Mouse (Mus musculus): ENCODE results near the gene Gm15737. TPM values are rescaled to one million over a fixed set of nuclear protein-coding genes. Genes with fewer than 3 reads are reported as not detected.

Gene Gm15737
- polyA plus RNA-seq, 1 experiment from 2014 or later, result not detected

- no peak for DNase-seq (ENCODE audit: low spot score)
- no peaks in the 10 kb centered on the region for H3K27me3 ChIP-seq (replicated peaks; ENCODE audit: control insufficient read depth, insufficient read depth, low read length)
- no peaks in the 10 kb centered on the region for H3K4me1 ChIP-seq (replicated peaks; ENCODE audit: control insufficient read depth, insufficient read depth, low read length)
- H3K4me3 ChIP-seq (ENCODE audit: low read depth, low read length), result no peak overlapping the region
- no peak for ATAC-seq (replicated peaks; ENCODE audit: low FRiP score)
- no peak overlapping the region for H3K4me2 ChIP-seq
- no peaks in the 10 kb centered on the region for H3K9me3 ChIP-seq (ENCODE audit: control insufficient read depth, low read length)
- no peaks in the 10 kb centered on the region for H3K36me3 ChIP-seq (ENCODE audit: control insufficient read depth, insufficient read depth, low read length)
- H3K9ac ChIP-seq (ENCODE audit: low read depth, low read length), result no peak overlapping the region
- WGBS, result 70% methylated on average over 9 of the region's 9 CpGs
- no peak overlapping the region for H3K27ac ChIP-seq (ENCODE audit: low read depth, low read length)
These were observed 6.6 kb upstream of the Gm15737 start for GRCm38 (mm10) chr6:92862599-92862998.

GRCm38 (mm10) chr6:92869582-92870219 lies 544 bp downstream of the Gm15737 start:
- DNase-seq (ENCODE audit: low spot score) (no peak), ATAC-seq (replicated peaks; ENCODE audit: low FRiP score) (no peak)
- Histone ChIP-seq H3K4me3 (ENCODE audit: low read depth, low read length) (no peak overlapping the region), H3K4me2 (peak overlapping the region; percentile 5; the same call in 1 of the 2 replicates), H3K27ac (ENCODE audit: low read depth, low read length) (no peak overlapping the region; the same call in 1 of the 2 replicates), H3K9me3 (ENCODE audit: control insufficient read depth, low read length) (no peaks in the 10 kb centered on the region), H3K9ac (ENCODE audit: low read depth, low read length) (no peak overlapping the region), H3K36me3 (ENCODE audit: control insufficient read depth, insufficient read depth, low read length) (no peaks in the 10 kb centered on the region), H3K27me3 (replicated peaks; ENCODE audit: control insufficient read depth, insufficient read depth, low read length) (no peaks in the 10 kb centered on the region), H3K4me1 (replicated peaks; ENCODE audit: control insufficient read depth, insufficient read depth, low read length) (peaks cover 6% of the 10 kb centered on the region; the same call in 1 of the 2 replicates)
- 42% methylated on average over 16 of the region's 16 CpGs for WGBS

GRCm38 (mm10) chr6:92871813-92872212 lies 2.7 kb downstream of the Gm15737 start:
- ATAC-seq (replicated peaks; ENCODE audit: low FRiP score) (no peak), DNase-seq (ENCODE audit: low spot score) (no peak)
- Histone ChIP-seq H3K36me3 (ENCODE audit: control insufficient read depth, insufficient read depth, low read length) (no peaks in the 10 kb centered on the region), H3K4me3 (ENCODE audit: low read depth, low read length) (no peak overlapping the region), H3K9me3 (ENCODE audit: control insufficient read depth, low read length) (no peaks in the 10 kb centered on the region), H3K27me3 (replicated peaks; ENCODE audit: control insufficient read depth, insufficient read depth, low read length) (no peaks in the 10 kb centered on the region), H3K9ac (ENCODE audit: low read depth, low read length) (no peak overlapping the region), H3K4me2 (no peak overlapping the region), H3K27ac (ENCODE audit: low read depth, low read length) (no peak overlapping the region), H3K4me1 (replicated peaks; ENCODE audit: control insufficient read depth, insufficient read depth, low read length) (peaks cover 6% of the 10 kb centered on the region; the same call in 1 of the 2 replicates)
- WGBS, result 74% methylated on average over 4 of the region's 4 CpGs

GRCm38 (mm10) chr6:92872766-92873165 lies 3.6 kb downstream of the Gm15737 start:
- peaks cover 6% of the 10 kb centered on the region; the same call in 1 of the 2 replicates for H3K4me1 ChIP-seq (replicated peaks; ENCODE audit: control insufficient read depth, insufficient read depth, low read length)
- H3K9ac ChIP-seq (ENCODE audit: low read depth, low read length), result no peak overlapping the region
- H3K27me3 ChIP-seq (replicated peaks; ENCODE audit: control insufficient read depth, insufficient read depth, low read length), result no peaks in the 10 kb centered on the region
- H3K9me3 ChIP-seq (ENCODE audit: control insufficient read depth, low read length), result no peaks in the 10 kb centered on the region
- H3K4me2 ChIP-seq, result no peak overlapping the region
- DNase-seq (ENCODE audit: low spot score) (no peak), ATAC-seq (replicated peaks; ENCODE audit: low FRiP score) (no peak)
- no peaks in the 10 kb centered on the region for H3K36me3 ChIP-seq (ENCODE audit: control insufficient read depth, insufficient read depth, low read length)
- 88% methylated on average over 10 of the region's 10 CpGs for WGBS
- H3K27ac ChIP-seq (ENCODE audit: low read depth, low read length), result no peak overlapping the region
- no peak overlapping the region for H3K4me3 ChIP-seq (ENCODE audit: low read depth, low read length)

GRCm38 (mm10) chr6:92874854-92875253 lies 5.7 kb downstream of the Gm15737 start:
- 35% methylated on average over 5 of the region's 5 CpGs for WGBS
- Histone ChIP-seq H3K9me3 (ENCODE audit: control insufficient read depth, low read length) (no peaks in the 10 kb centered on the region), H3K27me3 (replicated peaks; ENCODE audit: control insufficient read depth, insufficient read depth, low read length) (no peaks in the 10 kb centered on the region)

GRCm38 (mm10) chr6:92875340-92875739 lies 6.2 kb downstream of the Gm15737 start:
- DNase-seq (ENCODE audit: low spot score) (no peak), ATAC-seq (replicated peaks; ENCODE audit: low FRiP score) (no peak)
- Histone ChIP-seq H3K4me3 (ENCODE audit: low read depth, low read length) (no peak overlapping the region), H3K27me3 (replicated peaks; ENCODE audit: control insufficient read depth, insufficient read depth, low read length) (no peaks in the 10 kb centered on the region), H3K9me3 (ENCODE audit: control insufficient read depth, low read length) (no peaks in the 10 kb centered on the region), H3K4me1 (replicated peaks; ENCODE audit: control insufficient read depth, insufficient read depth, low read length) (no peaks in the 10 kb centered on the region; the same call in 1 of the 2 replicates), H3K9ac (ENCODE audit: low read depth, low read length) (no peak overlapping the region), H3K27ac (ENCODE audit: low read depth, low read length) (no peak overlapping the region), H3K36me3 (ENCODE audit: control insufficient read depth, insufficient read depth, low read length) (no peaks in the 10 kb centered on the region), H3K4me2 (no peak overlapping the region)
- WGBS, result 82% methylated on average over 2 of the region's 2 CpGs

More at GRCm38 (mm10) chr6:92874854-92875253, 5.7 kb downstream of the Gm15737 start:
- H3K4me1 ChIP-seq (replicated peaks; ENCODE audit: control insufficient read depth, insufficient read depth, low read length), result peaks cover 2% of the 10 kb centered on the region; the same call in 1 of the 2 replicates
- H3K36me3 ChIP-seq (ENCODE audit: control insufficient read depth, insufficient read depth, low read length), result no peaks in the 10 kb centered on the region
- H3K4me3 ChIP-seq (ENCODE audit: low read depth, low read length), result no peak overlapping the region
- no peak overlapping the region for H3K27ac ChIP-seq (ENCODE audit: low read depth, low read length)
- DNase-seq (ENCODE audit: low spot score) (no peak), ATAC-seq (replicated peaks; ENCODE audit: low FRiP score) (no peak)
- no peak overlapping the region for H3K4me2 ChIP-seq
- no peak overlapping the region for H3K9ac ChIP-seq (ENCODE audit: low read depth, low read length)

- Histone ChIP-seq H3K4me2 (no peak overlapping the region), H3K27me3 (replicated peaks; ENCODE audit: control insufficient read depth, insufficient read depth, low read length) (no peaks in the 10 kb centered on the region), H3K4me1 (replicated peaks; ENCODE audit: control insufficient read depth, insufficient read depth, low read length) (no peaks in the 10 kb centered on the region; the same call in 1 of the 2 replicates), H3K36me3 (ENCODE audit: control insufficient read depth, insufficient read depth, low read length) (no peaks in the 10 kb centered on the region), H3K9me3 (ENCODE audit: control insufficient read depth, low read length) (no peaks in the 10 kb centered on the region), H3K4me3 (ENCODE audit: low read depth, low read length) (no peak overlapping the region), H3K27ac (ENCODE audit: low read depth, low read length) (no peak overlapping the region), H3K9ac (ENCODE audit: low read depth, low read length) (no peak overlapping the region)
- no peak for DNase-seq (ENCODE audit: low spot score)
- no peak for ATAC-seq (replicated peaks; ENCODE audit: low FRiP score)
- 34% methylated on average over 5 of the region's 5 CpGs for WGBS
These were observed 7.0 kb downstream of the Gm15737 start for GRCm38 (mm10) chr6:92876121-92876520.

GRCm38 (mm10) chr6:92877236-92877635 lies 8.1 kb downstream of the Gm15737 start:
- 88% methylated on average over 4 of the region's 4 CpGs for WGBS
- H3K4me2 ChIP-seq, result no peak overlapping the region
- no peak overlapping the region for H3K27ac ChIP-seq (ENCODE audit: low read depth, low read length)
- DNase-seq (ENCODE audit: low spot score), result no peak
- no peaks in the 10 kb centered on the region; the same call in 1 of the 2 replicates for H3K4me1 ChIP-seq (replicated peaks; ENCODE audit: control insufficient read depth, insufficient read depth, low read length)
- H3K36me3 ChIP-seq (ENCODE audit: control insufficient read depth, insufficient read depth, low read length), result no peaks in the 10 kb centered on the region
- no peak overlapping the region for H3K9ac ChIP-seq (ENCODE audit: low read depth, low read length)
- H3K27me3 ChIP-seq (replicated peaks; ENCODE audit: control insufficient read depth, insufficient read depth, low read length), result no peaks in the 10 kb centered on the region
- no peak for ATAC-seq (replicated peaks; ENCODE audit: low FRiP score)
- no peak overlapping the region for H3K4me3 ChIP-seq (ENCODE audit: low read depth, low read length)
- H3K9me3 ChIP-seq (ENCODE audit: control insufficient read depth, low read length), result no peaks in the 10 kb centered on the region

- no peak overlapping the region for H3K27ac ChIP-seq (ENCODE audit: low read depth, low read length)
- 86% methylated on average over 5 of the region's 5 CpGs for WGBS
- H3K27me3 ChIP-seq (replicated peaks; ENCODE audit: control insufficient read depth, insufficient read depth, low read length), result no peaks in the 10 kb centered on the region
- ATAC-seq (replicated peaks; ENCODE audit: low FRiP score) (no peak), DNase-seq (ENCODE audit: low spot score) (no peak)
- no peaks in the 10 kb centered on the region for H3K9me3 ChIP-seq (ENCODE audit: control insufficient read depth, low read length)
- no peak overlapping the region for H3K4me3 ChIP-seq (ENCODE audit: low read depth, low read length)
- H3K4me2 ChIP-seq, result no peak overlapping the region
- H3K9ac ChIP-seq (ENCODE audit: low read depth, low read length), result no peak overlapping the region
- H3K36me3 ChIP-seq (ENCODE audit: control insufficient read depth, insufficient read depth, low read length), result no peaks in the 10 kb centered on the region
- no peaks in the 10 kb centered on the region; the same call in 1 of the 2 replicates for H3K4me1 ChIP-seq (replicated peaks; ENCODE audit: control insufficient read depth, insufficient read depth, low read length)
These were observed 9.6 kb downstream of the Gm15737 start for GRCm38 (mm10) chr6:92878771-92879170.
